Mouse (Mus musculus): Measurements from ENCODE around the gene Sema3e. TPM values are rescaled to one million over a fixed set of nuclear protein-coding genes. Genes with fewer than 3 reads are reported as not detected.

The Sema3e gene
- total RNA-seq, 2 experiments from 2014 or later = 0.35 to 0.66 TPM

- intact Hi-C loops (cut with DNase I; ENCODE audit: low total_unique reads) = no loop called here
- no peak for DNase-seq
Measured at GRCm38 (mm10) chr5:14059895-14060553, 34.9 kb downstream of the Sema3e start.

- intact Hi-C loops (cut with DNase I; ENCODE audit: low total_unique reads) = no loop called here
- DNase-seq = no peak
Measured at GRCm38 (mm10) chr5:14062918-14063481, 37.9 kb downstream of the Sema3e start.

GRCm38 (mm10) chr5:14073152-14073551 is 48.1 kb downstream of the Sema3e start:
- intact Hi-C loops (cut with DNase I; ENCODE audit: low total_unique reads) = no loop called here
- DNase-seq = peak; percentile 9

GRCm38 (mm10) chr5:14088100-14088499 is 63.0 kb downstream of the Sema3e start:
- intact Hi-C loops (cut with DNase I; ENCODE audit: low total_unique reads) = no loop called here
- no peak for DNase-seq

- no peak for DNase-seq
- intact Hi-C loops (cut with DNase I; ENCODE audit: low total_unique reads) = no loop called here
Measured at GRCm38 (mm10) chr5:14089875-14090608, 65.0 kb downstream of the Sema3e start.

GRCm38 (mm10) chr5:14090609-14090969 is 65.5 kb downstream of the Sema3e start:
- intact Hi-C loops (cut with DNase I; ENCODE audit: low total_unique reads) = no loop called here
- DNase-seq = no peak

GRCm38 (mm10) chr5:14092262-14092776 is 67.2 kb downstream of the Sema3e start:
- DNase-seq = no peak
- intact Hi-C loops (cut with DNase I; ENCODE audit: low total_unique reads) = no loop called here

- intact Hi-C loops (cut with DNase I; ENCODE audit: low total_unique reads) = no loop called here
- DNase-seq = no peak
Measured at GRCm38 (mm10) chr5:14096196-14096595, 71.1 kb downstream of the Sema3e start.

GRCm38 (mm10) chr5:14098677-14099076 is 73.6 kb downstream of the Sema3e start:
- DNase-seq = no peak
- intact Hi-C loops (cut with DNase I; ENCODE audit: low total_unique reads) = no loop called here

GRCm38 (mm10) chr5:14107365-14107764 is 82.3 kb downstream of the Sema3e start:
- intact Hi-C loops (cut with DNase I; ENCODE audit: low total_unique reads) = no loop called here
- no peak for DNase-seq

GRCm38 (mm10) chr5:14109001-14109400 is 83.9 kb downstream of the Sema3e start:
- DNase-seq = no peak
- intact Hi-C loops (cut with DNase I; ENCODE audit: low total_unique reads) = no loop called here

GRCm38 (mm10) chr5:14111401-14111800 is 86.3 kb downstream of the Sema3e start:
- intact Hi-C loops (cut with DNase I; ENCODE audit: low total_unique reads) = no loop called here
- DNase-seq = no peak

GRCm38 (mm10) chr5:14121902-14122301 is 96.8 kb downstream of the Sema3e start:
- intact Hi-C loops (cut with DNase I; ENCODE audit: low total_unique reads) = no loop called here
- no peak for DNase-seq

GRCm38 (mm10) chr5:14126591-14126990 is 101.5 kb downstream of the Sema3e start:
- no peak for DNase-seq
- intact Hi-C loops (cut with DNase I; ENCODE audit: low total_unique reads) = no loop called here

- DNase-seq = no peak
Measured at GRCm38 (mm10) chr5:14135929-14136328, 110.9 kb downstream of the Sema3e start.

GRCm38 (mm10) chr5:14138725-14139124 is 113.6 kb downstream of the Sema3e start:
- DNase-seq = no peak
- intact Hi-C loops (cut with DNase I; ENCODE audit: low total_unique reads) = no loop called here

More at GRCm38 (mm10) chr5:14135929-14136328, 110.9 kb downstream of the Sema3e start:
- intact Hi-C loops (cut with DNase I; ENCODE audit: low total_unique reads) = no loop called here

- DNase-seq = no peak
Measured at GRCm38 (mm10) chr5:14162579-14162978, 137.5 kb downstream of the Sema3e start.

GRCm38 (mm10) chr5:14163280-14163679 is 138.2 kb downstream of the Sema3e start:
- no peak for DNase-seq
- intact Hi-C loops (cut with DNase I; ENCODE audit: low total_unique reads) = no loop called here

More at GRCm38 (mm10) chr5:14162579-14162978, 137.5 kb downstream of the Sema3e start:
- intact Hi-C loops (cut with DNase I; ENCODE audit: low total_unique reads) = no loop called here

- DNase-seq = no peak
- intact Hi-C loops (cut with DNase I; ENCODE audit: low total_unique reads) = no loop called here
Measured at GRCm38 (mm10) chr5:14167776-14168175, 142.7 kb downstream of the Sema3e start.

- intact Hi-C loops (cut with DNase I; ENCODE audit: low total_unique reads) = no loop called here
- no peak for DNase-seq
Measured at GRCm38 (mm10) chr5:14173355-14174183, 148.5 kb downstream of the Sema3e start.
